Mouse (Mus musculus) limb, embryonic 13.5 days (tissue): ENCODE results near the gene Eif3b. TPM values are rescaled to one million over a fixed set of nuclear protein-coding genes. Genes with fewer than 3 reads are reported as not detected.
"Not testable (repeated sequence)": the region's sequence is repeated elsewhere in the genome, so short reads cannot be mapped to it uniquely, and the experiment has no call there.

ENCODE experiments used
- ATAC-seq: fragments of 200-750 bp; cut with Nextera tagmentation; 2 replicates; pipeline ENCODE4 v1.8.0; 2017; ENCODE audit warnings: low read depth, moderate number of reproducible peaks, moderate TSS enrichment; ENCODE audit not compliant: low FRiP score
- H3K27ac ChIP-seq: fragments of 300-500 bp; sonication (generic); 2 replicates; pipeline ENCODE4 v1.5.1; 2015; ENCODE audit warnings: inconsistent platforms, mild to moderate bottlenecking, moderate library complexity
- H3K27me3 ChIP-seq: fragments of 300-500 bp; sonication (generic); 2 replicates; pipeline ENCODE4 v1.6.1; 2015; ENCODE audit warnings: mild to moderate bottlenecking, inconsistent platforms
- H3K36me3 ChIP-seq: fragments of 300-500 bp; sonication (generic); 2 replicates; pipeline ENCODE4 v1.6.1; 2015; ENCODE audit warnings: inconsistent platforms, mild to moderate bottlenecking, moderate library complexity
- H3K4me1 ChIP-seq: fragments of 300-500 bp; sonication (generic); 2 replicates; pipeline ENCODE4 v1.6.1; 2015; ENCODE audit warnings: inconsistent platforms
- H3K4me2 ChIP-seq: fragments of 300-500 bp; sonication (generic); replicated peaks from 2 replicates; pipeline ENCODE4 v1.6.1; 2015; ENCODE audit warnings: inconsistent platforms, mild to moderate bottlenecking, moderate library complexity
- H3K4me3 ChIP-seq: fragments of 300-500 bp; sonication (generic); 2 replicates; pipeline ENCODE4 v1.5.1; 2015; ENCODE audit warnings: moderate library complexity, mild to moderate bottlenecking, inconsistent platforms
- H3K9ac ChIP-seq: fragments of 300-500 bp; sonication (generic); 2 replicates; pipeline ENCODE4 v1.6.1; 2015; ENCODE audit warnings: mild to moderate bottlenecking, inconsistent platforms
- H3K9me3 ChIP-seq: fragments of 300-500 bp; sonication (generic); 2 replicates; pipeline ENCODE4 v1.6.1; 2016; ENCODE audit warnings: inconsistent platforms
- WGBS: fragments of 180-500 bp; shearing (Covaris S2); methylation state at CpG from one replicate; pipeline ENCODE4 v1.1.7; 2015; 5-methylcytosine and 5-hydroxymethylcytosine counted together
- polyA plus RNA-seq: library from polyadenylated mRNA; unstranded; fragments of >200 nt; fragmentation: Nextera tagmentation; extraction: Ambion mirVana; gene quantifications from 2 replicates; pipeline ENCODE4 v1.2.1, GENCODE M21; 2015

Gene Eif3b
- polyA plus RNA-seq, 1 experiment from 2014 or later = 101 TPM

- Histone ChIP-seq H3K27ac (no peak within 1 kb of the TSS), H3K4me2 (no peak within 1 kb of the TSS), H3K4me1 (no peaks in the 10 kb centered on the region), H3K36me3 (peaks cover 57% of the 10 kb centered on the region), H3K9ac (no peak within 1 kb of the TSS), H3K27me3 (no peaks in the 10 kb centered on the region), H3K4me3 (no peak within 1 kb of the TSS), H3K9me3 (no peaks in the 10 kb centered on the region)
- 83% methylated on average over 5 of the region's 5 CpGs for WGBS
- no peak for ATAC-seq
Observed at GRCm38 (mm10) chr5:140445345-140445744, 26.2 kb downstream of the Eif3b start, which contains the start of gene Gm4869. Gm4869 (plus strand) TSS chr5:140445645.

DNA sequence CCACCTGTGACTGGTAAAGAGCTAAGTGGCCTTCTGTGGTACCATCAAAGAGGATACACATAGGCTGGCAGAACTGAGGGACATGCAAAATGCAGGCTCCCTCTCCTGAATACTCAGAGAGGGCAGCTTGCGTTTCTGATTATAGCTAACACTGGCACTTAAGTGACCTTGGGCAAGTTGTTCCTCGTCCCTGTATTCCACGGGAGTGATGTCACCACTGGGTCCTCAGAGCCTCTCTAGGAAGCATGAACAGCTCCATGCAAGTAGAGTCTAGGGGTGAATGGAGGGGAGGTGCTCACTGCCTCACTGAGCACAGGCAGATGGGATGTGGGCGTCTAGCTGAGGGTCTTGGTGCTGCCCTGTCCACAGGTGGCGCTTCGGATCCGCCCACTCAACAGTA is 26.9 kb downstream of the Eif3b start:
- WGBS = 77% methylated on average over 7 of the region's 7 CpGs

DNA sequence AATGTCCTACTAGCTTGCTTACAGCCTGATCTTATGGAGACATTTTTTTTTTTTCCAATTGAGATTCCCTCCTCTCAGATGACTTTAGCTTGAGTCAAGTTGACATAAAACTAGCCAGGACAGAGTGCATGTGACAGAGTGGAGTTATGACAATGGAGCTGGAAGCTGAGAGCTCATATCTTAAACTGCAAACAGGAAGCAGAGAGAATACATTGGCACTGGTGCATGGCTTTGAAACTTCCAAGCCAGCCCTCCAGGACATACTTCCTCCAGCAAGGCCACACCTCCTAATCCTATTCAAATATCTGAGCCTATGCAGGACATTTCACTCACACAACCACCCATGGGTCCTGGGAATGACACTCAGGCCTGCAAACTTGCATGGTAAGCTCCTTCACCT is 35.4 kb downstream of the Eif3b start:
- no peak overlapping the region for H3K27ac ChIP-seq
- ATAC-seq = no peak
- no peaks in the 10 kb centered on the region for H3K9me3 ChIP-seq
- no peak overlapping the region for H3K4me3 ChIP-seq
- no peaks in the 10 kb centered on the region for H3K4me1 ChIP-seq
- no peak overlapping the region for H3K9ac ChIP-seq
- no peak overlapping the region for H3K4me2 ChIP-seq
- H3K36me3 ChIP-seq = no peaks in the 10 kb centered on the region
- H3K27me3 ChIP-seq = no peaks in the 10 kb centered on the region

More for the DNA sequence above, 26.9 kb downstream of the Eif3b start:
- no peaks in the 10 kb centered on the region for H3K27me3 ChIP-seq
- no peaks in the 10 kb centered on the region for H3K9me3 ChIP-seq
- no peak for ATAC-seq
- no peak overlapping the region for H3K27ac ChIP-seq
- peaks cover 50% of the 10 kb centered on the region for H3K36me3 ChIP-seq
- no peak overlapping the region for H3K4me2 ChIP-seq
- H3K4me1 ChIP-seq = no peaks in the 10 kb centered on the region
- H3K9ac ChIP-seq = no peak overlapping the region
- H3K4me3 ChIP-seq = no peak overlapping the region

DNA sequence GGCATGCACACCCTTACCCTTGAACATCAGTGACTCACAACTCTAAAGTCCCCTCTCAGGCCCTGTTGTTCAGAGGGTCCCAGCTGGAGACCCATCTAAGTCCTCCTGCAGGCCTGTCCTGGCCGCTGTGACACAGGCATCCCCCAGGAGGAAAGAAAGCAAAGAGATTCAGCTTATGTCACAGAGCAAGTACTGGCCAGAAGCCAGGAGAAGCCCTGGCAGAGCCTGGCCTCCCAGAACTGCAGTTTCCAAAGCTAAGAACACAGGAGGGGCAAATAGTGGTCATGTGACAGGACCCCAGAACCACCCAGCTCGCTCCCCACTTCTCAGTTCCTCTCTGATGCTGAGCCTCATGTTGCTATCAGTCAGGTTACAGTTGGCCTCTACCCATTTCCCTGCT is 36.3 kb downstream of the Eif3b start:
- Histone ChIP-seq H3K36me3 (no peaks in the 10 kb centered on the region), H3K27ac (no peak overlapping the region)
- 72% methylated on average over 2 of the region's 2 CpGs for WGBS

GRCm38 (mm10) chr5:140461476-140461875 is 42.3 kb downstream of the Eif3b start:
- H3K4me1 ChIP-seq = no peaks in the 10 kb centered on the region
- H3K27me3 ChIP-seq = no peaks in the 10 kb centered on the region
- no peak overlapping the region for H3K27ac ChIP-seq
- no peaks in the 10 kb centered on the region for H3K36me3 ChIP-seq
- no peak overlapping the region for H3K4me3 ChIP-seq
- H3K4me2 ChIP-seq = no peak overlapping the region
- peaks cover 13% of the 10 kb centered on the region for H3K9me3 ChIP-seq
- WGBS = 70% methylated on average over 3 of the region's 3 CpGs
- no peak overlapping the region for H3K9ac ChIP-seq
- ATAC-seq = no peak

More for the DNA sequence above, 36.3 kb downstream of the Eif3b start:
- no peak overlapping the region for H3K4me2 ChIP-seq
- no peak for ATAC-seq
- no peak overlapping the region for H3K4me3 ChIP-seq
- H3K9ac ChIP-seq = no peak overlapping the region
- H3K9me3 ChIP-seq = no peaks in the 10 kb centered on the region
- H3K27me3 ChIP-seq = no peaks in the 10 kb centered on the region
- H3K4me1 ChIP-seq = no peaks in the 10 kb centered on the region

- WGBS = 86% methylated on average over 2 of the region's 2 CpGs
- not testable (repeated sequence) for H3K4me2 ChIP-seq, H3K4me1 ChIP-seq, H3K4me3 ChIP-seq, H3K27ac ChIP-seq, ATAC-seq, H3K9ac ChIP-seq, H3K36me3 ChIP-seq, H3K27me3 ChIP-seq
- peaks cover 13% of the 10 kb centered on the region for H3K9me3 ChIP-seq
Observed at GRCm38 (mm10) chr5:140463151-140463550, 44.0 kb downstream of the Eif3b start.

DNA sequence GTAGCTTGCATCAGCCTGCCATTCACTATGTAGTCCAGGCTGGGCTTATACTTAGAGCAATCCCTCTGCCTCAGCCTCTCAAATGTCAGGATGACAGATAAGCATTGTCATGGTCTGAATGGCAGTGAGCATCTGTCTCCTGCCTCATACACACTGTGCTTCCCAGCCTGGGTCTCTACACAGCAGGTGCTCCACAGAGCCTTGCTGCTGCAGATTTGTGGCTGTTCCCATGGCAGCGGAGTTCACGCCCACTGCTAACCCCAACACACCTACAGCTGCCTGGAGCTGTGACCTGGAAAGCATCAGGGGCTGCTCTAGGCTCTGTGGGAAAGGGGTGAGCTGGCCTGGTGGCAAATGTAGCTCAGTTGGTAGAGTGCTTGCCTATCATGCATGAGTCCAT is 45.8 kb downstream of the Eif3b start:
- no peak for ATAC-seq
- WGBS = 79% methylated on average over 2 of the region's 2 CpGs

DNA sequence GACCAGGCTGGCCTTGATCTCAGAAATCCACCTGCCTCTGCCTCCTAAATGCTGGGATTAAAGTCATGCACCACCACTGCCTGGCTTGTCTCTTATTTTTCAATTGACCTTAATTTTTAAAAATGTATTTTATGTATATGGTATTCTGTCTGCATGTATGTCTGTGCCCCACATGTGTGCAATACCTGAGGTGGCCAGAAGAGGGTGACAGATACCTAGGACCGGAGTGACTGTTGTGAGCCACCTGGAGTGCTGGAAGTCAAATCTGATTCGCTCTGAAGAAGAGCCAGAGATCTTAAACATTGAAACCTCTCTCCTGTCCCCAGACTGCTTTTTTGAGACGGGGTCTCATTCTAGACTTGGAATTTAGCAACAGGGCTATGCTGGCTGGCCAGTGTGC is 53.2 kb downstream of the Eif3b start:
- no peak overlapping the region for H3K27ac ChIP-seq
- H3K4me1 ChIP-seq = no peaks in the 10 kb centered on the region
- H3K36me3 ChIP-seq = no peaks in the 10 kb centered on the region
- peaks cover 5% of the 10 kb centered on the region; the same call in 1 of the 2 replicates for H3K9me3 ChIP-seq
- ATAC-seq = no peak
- H3K9ac ChIP-seq = no peak overlapping the region
- WGBS = 77% methylated on average over 3 of the region's 3 CpGs
- no peak overlapping the region for H3K4me3 ChIP-seq
- no peak overlapping the region for H3K4me2 ChIP-seq
- H3K27me3 ChIP-seq = no peaks in the 10 kb centered on the region

More for the DNA sequence above, 45.8 kb downstream of the Eif3b start:
- Histone ChIP-seq H3K9me3 (peaks cover 13% of the 10 kb centered on the region), H3K36me3 (no peaks in the 10 kb centered on the region), H3K4me3 (no peak overlapping the region), H3K27me3 (no peaks in the 10 kb centered on the region), H3K9ac (no peak overlapping the region), H3K27ac (no peak overlapping the region), H3K4me1 (no peaks in the 10 kb centered on the region), H3K4me2 (no peak overlapping the region)

- Histone ChIP-seq H3K4me1 (no peaks in the 10 kb centered on the region), H3K27ac (no peak overlapping the region), H3K4me3 (no peak overlapping the region), H3K27me3 (peaks cover 4% of the 10 kb centered on the region; the same call in 1 of the 2 replicates), H3K9me3 (peaks cover 4% of the 10 kb centered on the region; the same call in 1 of the 2 replicates), H3K36me3 (no peaks in the 10 kb centered on the region), H3K9ac (no peak overlapping the region), H3K4me2 (no peak overlapping the region)
- 78% methylated on average over 4 of the region's 4 CpGs for WGBS
- ATAC-seq = no peak
Observed at GRCm38 (mm10) chr5:140481458-140481857, 62.3 kb downstream of the Eif3b start.

DNA sequence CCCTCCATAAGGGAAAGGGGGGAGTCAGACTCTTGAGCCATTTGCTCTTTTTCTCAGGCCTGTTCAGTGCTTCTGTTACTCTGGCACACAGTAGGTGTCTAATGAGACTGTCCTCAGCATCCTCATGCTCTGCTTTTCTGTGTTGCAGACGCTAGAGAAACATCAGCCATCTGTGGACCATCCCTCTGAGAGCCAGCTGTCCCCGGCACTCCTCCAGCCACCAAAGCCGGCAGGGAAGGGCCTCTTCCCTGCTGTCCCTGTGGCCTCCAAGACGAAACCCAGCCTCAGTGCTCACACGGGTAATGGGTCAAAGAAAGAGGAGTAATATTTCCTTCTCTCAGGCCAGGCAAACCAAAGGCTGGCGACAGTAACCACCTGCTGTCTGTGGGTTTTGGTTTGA is 72.0 kb downstream of the Eif3b start:
- Histone ChIP-seq H3K9ac (no peak overlapping the region), H3K27me3 (peaks cover 15% of the 10 kb centered on the region), H3K27ac (no peak overlapping the region), H3K4me1 (no peaks in the 10 kb centered on the region), H3K36me3 (no peaks in the 10 kb centered on the region), H3K4me3 (no peak overlapping the region), H3K4me2 (no peak overlapping the region), H3K9me3 (no peaks in the 10 kb centered on the region)
- 46% methylated on average over 6 of the region's 6 CpGs for WGBS
- ATAC-seq = no peak

DNA sequence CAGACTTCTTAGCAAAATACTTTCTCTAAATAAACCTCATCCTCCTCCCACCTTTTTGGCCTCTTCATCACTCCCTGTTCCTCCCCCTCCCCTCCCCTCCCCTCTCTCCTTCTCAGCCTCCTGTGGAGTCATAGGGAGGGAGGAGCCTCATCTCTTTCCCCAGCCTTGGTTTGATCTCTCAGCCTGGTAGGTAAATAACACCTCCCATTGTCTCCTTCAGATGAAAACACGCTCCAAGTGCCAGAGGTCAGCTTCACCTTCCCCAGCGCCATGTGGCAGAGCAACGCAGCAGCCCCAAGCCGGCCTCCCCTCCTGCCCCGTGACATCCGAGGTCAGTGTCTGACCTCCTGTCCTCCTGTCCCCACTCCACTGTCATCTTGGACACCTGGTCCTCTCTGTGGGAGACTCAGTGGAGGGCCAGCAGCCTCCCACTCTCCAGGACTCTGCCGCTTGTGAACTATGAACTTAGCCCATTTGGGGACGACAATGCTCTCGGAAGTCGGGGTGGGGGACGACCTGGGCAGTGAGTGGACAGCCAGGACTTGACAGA is 73.6 kb downstream of the Eif3b start:
- WGBS = 23% methylated on average over 11 of the region's 11 CpGs
- Histone ChIP-seq H3K36me3 (no peaks in the 10 kb centered on the region), H3K4me3 (no peak overlapping the region), H3K9me3 (no peaks in the 10 kb centered on the region), H3K27me3 (0 out of 2 replicates have a peak, but pooled peaks cover 5% of the 10 kb centered on the region), H3K9ac (no peak overlapping the region), H3K4me1 (no peaks in the 10 kb centered on the region), H3K27ac (no peak overlapping the region), H3K4me2 (no peak overlapping the region)
- no peak for ATAC-seq
